ENCODE assay signal across 16 mouse cellular contexts in the genomic region with DNA sequence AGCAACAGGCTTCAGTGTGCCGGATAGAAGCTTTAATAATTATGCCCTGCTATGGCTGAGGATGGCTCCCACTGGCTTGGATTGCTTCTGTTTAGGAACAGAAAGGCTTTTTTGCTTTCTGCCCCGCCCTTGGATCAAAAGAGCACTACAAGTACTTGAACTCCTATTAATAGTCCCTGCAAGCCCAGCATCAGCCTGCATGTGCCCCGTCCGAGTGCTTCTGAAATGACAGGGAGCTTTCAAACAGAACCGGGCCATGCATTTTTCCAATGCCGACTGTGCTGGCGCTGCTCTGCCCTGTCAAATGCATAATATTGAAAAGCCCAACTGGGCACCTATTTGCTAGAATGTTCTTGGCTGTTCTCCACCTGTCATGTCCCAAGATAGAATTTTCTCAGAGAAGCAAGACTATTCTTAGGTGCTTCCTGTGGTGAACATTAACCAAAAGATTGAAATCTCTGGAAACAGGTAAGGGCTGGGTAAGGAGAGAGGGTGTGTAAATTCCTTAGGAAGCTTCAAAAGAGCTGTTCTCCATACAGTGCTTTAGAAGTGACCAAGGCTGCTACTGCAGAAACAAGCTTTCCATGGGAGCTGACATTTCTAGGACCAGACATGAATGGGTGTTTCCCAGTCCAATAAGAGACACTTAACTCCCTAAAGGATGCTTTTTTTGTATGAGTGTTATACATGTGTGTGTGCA.
DNase-seq lines count a peak whose midpoint lies in the region; ATAC-seq and TF ChIP-seq lines count a peak whose summit lies in the region.
"Had no signal": no experiment of that assay in that cellular context is flagged by ENCODE, and none has a peak within 500 bp of the region (broad histone marks: within the 10 kb centered on the region; RNA-seq: fewer than 3 reads in every experiment).

No protein-coding gene starts in this region.

- WGBS in lung, embryonic 14.5 days = 52% methylated on average over 7 of the region's 7 CpGs
- WGBS in lung, adult 2 months = 62% methylated on average over 7 of the region's 7 CpGs
- 80% methylated on average over 7 of the region's 7 CpGs for WGBS in forebrain, embryonic 14.5 days

- peak; percentile 23 for DNase-seq in lung, embryonic 14.5 days
- DNase-seq in lung, adult 2 months = no peak
- DNase-seq in heart, postnatal 10 days = peak; percentile 32 to 41
- peak; percentile 5 for DNase-seq in kidney, postnatal 14 days
- DNase-seq in forebrain, embryonic 14.5 days (ENCODE audit: low spot score) = no peak
- DNase-seq in layer of hippocampus, postnatal 25 days (ENCODE audit: extremely low spot score in 1 of 2, low spot score in 1 of 2) = no peak
- DNase-seq in thymus, postnatal 14 days = no peak
- DNase-seq: cerebellum, adult 8-10 months; gastrocnemius, postnatal 14 days; layer of hippocampus, adult 9-11 months had no signal

- no peak overlapping the region for H3K9ac ChIP-seq in lung, embryonic 14.5 days
- H3K9ac ChIP-seq in forebrain, embryonic 14.5 days (ENCODE audit: low read length) = no peak overlapping the region
- H3K9ac ChIP-seq: embryonic facial prominence, embryonic 12.5 days; forebrain, embryonic 13.5 days; hindbrain, embryonic 14.5 days; midbrain, embryonic 15.5 days; neural tube, embryonic 12.5 days had no signal

- no peaks in the 10 kb centered on the region for H3K4me1 ChIP-seq in lung, embryonic 14.5 days (ENCODE audit: insufficient read depth)
- H3K4me1 ChIP-seq in lung, adult 2 months (ENCODE audit: control insufficient read depth, insufficient read depth, low read length) = peaks cover 2% of the 10 kb centered on the region
- H3K4me1 ChIP-seq in forebrain, embryonic 14.5 days (ENCODE audit: control insufficient read depth, insufficient read depth, low read length) = no peaks in the 10 kb centered on the region
- H3K4me1 ChIP-seq: embryonic facial prominence, embryonic 12.5 days; forebrain, embryonic 13.5 days; limb, embryonic 10.5 days; midbrain, embryonic 15.5 days; neural tube, embryonic 12.5 days had no signal

- H3K4me2 ChIP-seq in lung, embryonic 14.5 days = 0 out of 2 replicates have a peak overlapping the region, but pooled peaks have one; percentile 21
- no peak overlapping the region for H3K4me2 ChIP-seq in forebrain, embryonic 14.5 days (ENCODE audit: low read length)
- H3K4me2 ChIP-seq: embryonic facial prominence, embryonic 12.5 days; forebrain, embryonic 13.5 days; hindbrain, embryonic 14.5 days; midbrain, embryonic 15.5 days; neural tube, embryonic 12.5 days had no signal

- TF ChIP-seq POLR2A in lung, adult 2 months (IDR thresholded peaks at IDR 0.05; ENCODE audit: borderline replicate concordance, extremely low read depth, low read depth, low read length) = no peak

- H3K27ac ChIP-seq in lung, embryonic 14.5 days (ENCODE audit: low read depth) = no peak overlapping the region
- H3K27ac ChIP-seq in forebrain, embryonic 14.5 days (ENCODE audit: low read depth, low read length) = no peak overlapping the region
- H3K27ac ChIP-seq: embryonic facial prominence, embryonic 12.5 days; forebrain, embryonic 13.5 days; hindbrain, embryonic 14.5 days; limb, embryonic 10.5 days; midbrain, embryonic 15.5 days; neural tube, embryonic 12.5 days had no signal

- peak; percentile 52; the same call in 1 of the 2 replicates for ATAC-seq in lung, embryonic 14.5 days (ENCODE audit: insufficient read depth)
- no peak for ATAC-seq in forebrain, embryonic 14.5 days
- ATAC-seq: forebrain, embryonic 13.5 days; midbrain, embryonic 15.5 days had no signal

- H3K4me3 ChIP-seq in lung, embryonic 14.5 days (ENCODE audit: low read depth, low read length) = no peak overlapping the region
- H3K4me3 ChIP-seq in lung, adult 2 months (replicated peaks; ENCODE audit: extremely low read depth, low read depth, low read length) = no peak overlapping the region
- H3K4me3 ChIP-seq in forebrain, embryonic 14.5 days (ENCODE audit: low read depth, low read length) = no peak overlapping the region
- H3K4me3 ChIP-seq: embryonic facial prominence, embryonic 12.5 days; forebrain, embryonic 13.5 days; limb, embryonic 10.5 days; midbrain, embryonic 15.5 days; neural tube, embryonic 12.5 days had no signal

- no peaks in the 10 kb centered on the region for H3K9me3 ChIP-seq in lung, embryonic 14.5 days (ENCODE audit: low read depth, low read length)
- no peaks in the 10 kb centered on the region for H3K9me3 ChIP-seq in forebrain, embryonic 14.5 days (replicated peaks; ENCODE audit: control insufficient read depth, low read length)
- H3K9me3 ChIP-seq: embryonic facial prominence, embryonic 12.5 days; forebrain, embryonic 13.5 days; limb, embryonic 10.5 days; midbrain, embryonic 15.5 days; neural tube, embryonic 12.5 days had no signal

- H3K27me3 ChIP-seq in lung, embryonic 14.5 days (ENCODE audit: insufficient read depth, low read length) = no peaks in the 10 kb centered on the region
- H3K27me3 ChIP-seq in forebrain, embryonic 14.5 days (replicated peaks; ENCODE audit: control insufficient read depth, insufficient read depth, low read length) = no peaks in the 10 kb centered on the region
- H3K27me3 ChIP-seq: embryonic facial prominence, embryonic 12.5 days; forebrain, embryonic 13.5 days; midbrain, embryonic 15.5 days; neural tube, embryonic 12.5 days had no signal

- intact Hi-C loops in heart, postnatal 10 days (cut with DNase I) = no loop called here

- H3K36me3 ChIP-seq in lung, embryonic 14.5 days (ENCODE audit: insufficient read depth) = no peaks in the 10 kb centered on the region
- H3K36me3 ChIP-seq in forebrain, embryonic 14.5 days (ENCODE audit: control insufficient read depth, insufficient read depth, low read length) = no peaks in the 10 kb centered on the region
- H3K36me3 ChIP-seq: embryonic facial prominence, embryonic 12.5 days; limb, embryonic 10.5 days; midbrain, embryonic 15.5 days; neural tube, embryonic 12.5 days had no signal

- TF ChIP-seq CTCF in lung, embryonic 14.5 days (IDR thresholded peaks at IDR 0.05; ENCODE audit: low read depth) = no peak
- TF ChIP-seq CTCF in lung, adult 2 months (IDR thresholded peaks at IDR 0.05; ENCODE audit: insufficient read depth, low read length) = no peak

Comparison
In these comparisons a context has a peak if more than half of its experiments do, and no peak if none do; other contexts are left out.
1. DNase-seq: peak in lung, embryonic 14.5 days (single experiment), heart, postnatal 10 days (2 of 2) and kidney, postnatal 14 days (single experiment); none in lung, adult 2 months (single experiment), forebrain, embryonic 14.5 days (single experiment), layer of hippocampus, postnatal 25 days (0 of 2) and thymus, postnatal 14 days (single experiment).